Mouse (Mus musculus): Measurements from ENCODE around the gene Lmntd1. TPM values are rescaled to one million over a fixed set of nuclear protein-coding genes. Genes with fewer than 3 reads are reported as not detected.

Gene Lmntd1
- polyA plus RNA-seq, 1 experiment from 2014 or later, result 1.8 TPM

GRCm38 (mm10) chr6:145592531-145592998 lies 21.6 kb downstream of the Lmntd1 start:
- H3K4me3 ChIP-seq (ENCODE audit: low read length), result no peak overlapping the region
- H3K4me2 ChIP-seq (ENCODE audit: low read length), result no peak overlapping the region
- no peaks in the 10 kb centered on the region for H3K9me3 ChIP-seq (ENCODE audit: control insufficient read depth, low read length)
- no peaks in the 10 kb centered on the region for H3K36me3 ChIP-seq (ENCODE audit: control insufficient read depth, insufficient read depth, low read length)
- peaks cover 3% of the 10 kb centered on the region for H3K4me1 ChIP-seq (ENCODE audit: control insufficient read depth, insufficient read depth, low read depth, low read length)
- no peak overlapping the region for H3K27ac ChIP-seq (ENCODE audit: low read depth, low read length)
- ATAC-seq, result peak; percentile 70
- H3K27me3 ChIP-seq (replicated peaks; ENCODE audit: control insufficient read depth, insufficient read depth, low read length), result no peaks in the 10 kb centered on the region
- no peak overlapping the region for H3K9ac ChIP-seq (ENCODE audit: low read depth, low read length)
- whole genome bisulfite sequencing, result 42% methylated on average over 8 of the region's 8 CpGs

GRCm38 (mm10) chr6:145592036-145592435 lies 22.1 kb downstream of the Lmntd1 start:
- peak; percentile 35; the same call in 1 of the 2 replicates for ATAC-seq
- no peaks in the 10 kb centered on the region for H3K9me3 ChIP-seq (ENCODE audit: control insufficient read depth, low read length)
- no peaks in the 10 kb centered on the region for H3K27me3 ChIP-seq (replicated peaks; ENCODE audit: control insufficient read depth, insufficient read depth, low read length)
- no peaks in the 10 kb centered on the region for H3K36me3 ChIP-seq (ENCODE audit: control insufficient read depth, insufficient read depth, low read length)
- peaks cover 3% of the 10 kb centered on the region for H3K4me1 ChIP-seq (ENCODE audit: control insufficient read depth, insufficient read depth, low read depth, low read length)
- WGBS, result 72% methylated on average over 6 of the region's 6 CpGs
- no peak overlapping the region for H3K4me2 ChIP-seq (ENCODE audit: low read length)
- no peak overlapping the region for H3K4me3 ChIP-seq (ENCODE audit: low read length)
- H3K27ac ChIP-seq (ENCODE audit: low read depth, low read length), result peak overlapping the region; percentile 29
- no peak overlapping the region for H3K9ac ChIP-seq (ENCODE audit: low read depth, low read length)

- H3K4me1 ChIP-seq (ENCODE audit: control insufficient read depth, insufficient read depth, low read depth, low read length), result peaks cover 3% of the 10 kb centered on the region
- no peak overlapping the region for H3K4me2 ChIP-seq (ENCODE audit: low read length)
- no peak overlapping the region for H3K4me3 ChIP-seq (ENCODE audit: low read length)
- H3K27me3 ChIP-seq (replicated peaks; ENCODE audit: control insufficient read depth, insufficient read depth, low read length), result no peaks in the 10 kb centered on the region
- ATAC-seq, result no peak
- H3K9ac ChIP-seq (ENCODE audit: low read depth, low read length), result no peak overlapping the region
- no peak overlapping the region; the same call in 1 of the 2 replicates for H3K27ac ChIP-seq (ENCODE audit: low read depth, low read length)
- 78% methylated on average over 1 of the region's 1 CpGs for WGBS
- H3K9me3 ChIP-seq (ENCODE audit: control insufficient read depth, low read length), result no peaks in the 10 kb centered on the region
- no peaks in the 10 kb centered on the region for H3K36me3 ChIP-seq (ENCODE audit: control insufficient read depth, insufficient read depth, low read length)
These were observed 22.5 kb downstream of the Lmntd1 start for GRCm38 (mm10) chr6:145591578-145591977.

- H3K9me3 ChIP-seq (ENCODE audit: control insufficient read depth, low read length), result no peaks in the 10 kb centered on the region
- no peak overlapping the region for H3K4me2 ChIP-seq (ENCODE audit: low read length)
- 86% methylated on average over 11 of the region's 11 CpGs for WGBS
- no peak overlapping the region for H3K4me3 ChIP-seq (ENCODE audit: low read length)
- H3K27ac ChIP-seq (ENCODE audit: low read depth, low read length), result 0 out of 2 replicates have a peak overlapping the region, but pooled peaks have one; percentile 12
- ATAC-seq, result no peak
- H3K9ac ChIP-seq (ENCODE audit: low read depth, low read length), result no peak overlapping the region
- peaks cover 3% of the 10 kb centered on the region for H3K4me1 ChIP-seq (ENCODE audit: control insufficient read depth, insufficient read depth, low read depth, low read length)
- H3K27me3 ChIP-seq (replicated peaks; ENCODE audit: control insufficient read depth, insufficient read depth, low read length), result no peaks in the 10 kb centered on the region
- H3K36me3 ChIP-seq (ENCODE audit: control insufficient read depth, insufficient read depth, low read length), result no peaks in the 10 kb centered on the region
These were observed 23.4 kb downstream of the Lmntd1 start for GRCm38 (mm10) chr6:145590501-145591293.

GRCm38 (mm10) chr6:145585052-145585973 lies 28.8 kb downstream of the Lmntd1 start:
- H3K4me2 ChIP-seq (ENCODE audit: low read length), result peak overlapping the region; percentile 44
- 0 out of 2 replicates have a peak overlapping the region, but pooled peaks have one; percentile 1 for H3K4me3 ChIP-seq (ENCODE audit: low read length)
- WGBS, result 44% methylated on average over 21 of the region's 21 CpGs
- peak; percentile 87 for ATAC-seq
- no peaks in the 10 kb centered on the region for H3K9me3 ChIP-seq (ENCODE audit: control insufficient read depth, low read length)
- H3K4me1 ChIP-seq (ENCODE audit: control insufficient read depth, insufficient read depth, low read depth, low read length), result peaks cover 6% of the 10 kb centered on the region; the same call in 1 of the 2 replicates
- H3K27ac ChIP-seq (ENCODE audit: low read depth, low read length), result peak overlapping the region; percentile 55
- H3K36me3 ChIP-seq (ENCODE audit: control insufficient read depth, insufficient read depth, low read length), result no peaks in the 10 kb centered on the region
- no peak overlapping the region for H3K9ac ChIP-seq (ENCODE audit: low read depth, low read length)
- H3K27me3 ChIP-seq (replicated peaks; ENCODE audit: control insufficient read depth, insufficient read depth, low read length), result no peaks in the 10 kb centered on the region

GRCm38 (mm10) chr6:145581366-145582170 lies 32.6 kb downstream of the Lmntd1 start:
- no peak for ATAC-seq
- Histone ChIP-seq H3K4me3 (ENCODE audit: low read length) (no peak overlapping the region), H3K4me2 (ENCODE audit: low read length) (no peak overlapping the region), H3K4me1 (ENCODE audit: control insufficient read depth, insufficient read depth, low read depth, low read length) (peaks cover 16% of the 10 kb centered on the region), H3K27ac (ENCODE audit: low read depth, low read length) (no peak overlapping the region), H3K9ac (ENCODE audit: low read depth, low read length) (no peak overlapping the region), H3K9me3 (ENCODE audit: control insufficient read depth, low read length) (no peaks in the 10 kb centered on the region), H3K36me3 (ENCODE audit: control insufficient read depth, insufficient read depth, low read length) (no peaks in the 10 kb centered on the region), H3K27me3 (replicated peaks; ENCODE audit: control insufficient read depth, insufficient read depth, low read length) (no peaks in the 10 kb centered on the region)
- WGBS, result 67% methylated on average over 10 of the region's 10 CpGs

GRCm38 (mm10) chr6:145579761-145580160 lies 34.4 kb downstream of the Lmntd1 start:
- Histone ChIP-seq H3K4me3 (ENCODE audit: low read length) (no peak overlapping the region), H3K9me3 (ENCODE audit: control insufficient read depth, low read length) (no peaks in the 10 kb centered on the region), H3K36me3 (ENCODE audit: control insufficient read depth, insufficient read depth, low read length) (no peaks in the 10 kb centered on the region), H3K4me2 (ENCODE audit: low read length) (no peak overlapping the region), H3K9ac (ENCODE audit: low read depth, low read length) (no peak overlapping the region), H3K27ac (ENCODE audit: low read depth, low read length) (no peak overlapping the region), H3K27me3 (replicated peaks; ENCODE audit: control insufficient read depth, insufficient read depth, low read length) (no peaks in the 10 kb centered on the region), H3K4me1 (ENCODE audit: control insufficient read depth, insufficient read depth, low read depth, low read length) (peaks cover 14% of the 10 kb centered on the region)
- no peak for ATAC-seq
- 86% methylated on average over 3 of the region's 3 CpGs for WGBS

GRCm38 (mm10) chr6:145578457-145579185 lies 35.5 kb downstream of the Lmntd1 start:
- Histone ChIP-seq H3K4me3 (ENCODE audit: low read length) (no peak overlapping the region), H3K9me3 (ENCODE audit: control insufficient read depth, low read length) (no peaks in the 10 kb centered on the region), H3K36me3 (ENCODE audit: control insufficient read depth, insufficient read depth, low read length) (no peaks in the 10 kb centered on the region), H3K4me1 (ENCODE audit: control insufficient read depth, insufficient read depth, low read depth, low read length) (peaks cover 14% of the 10 kb centered on the region), H3K9ac (ENCODE audit: low read depth, low read length) (0 out of 2 replicates have a peak overlapping the region, but pooled peaks have one; percentile 7), H3K27me3 (replicated peaks; ENCODE audit: control insufficient read depth, insufficient read depth, low read length) (no peaks in the 10 kb centered on the region), H3K4me2 (ENCODE audit: low read length) (no peak overlapping the region), H3K27ac (ENCODE audit: low read depth, low read length) (no peak overlapping the region)
- peak; percentile 48 for ATAC-seq
- WGBS, result 32% methylated on average over 10 of the region's 10 CpGs
